Mouse (Mus musculus): ENCODE results near the gene Cep95.
"Not testable (repeated sequence)": the region's sequence is repeated elsewhere in the genome, so short reads cannot be mapped to it uniquely, and the experiment has no call there.

Cep95 gene

DNA sequence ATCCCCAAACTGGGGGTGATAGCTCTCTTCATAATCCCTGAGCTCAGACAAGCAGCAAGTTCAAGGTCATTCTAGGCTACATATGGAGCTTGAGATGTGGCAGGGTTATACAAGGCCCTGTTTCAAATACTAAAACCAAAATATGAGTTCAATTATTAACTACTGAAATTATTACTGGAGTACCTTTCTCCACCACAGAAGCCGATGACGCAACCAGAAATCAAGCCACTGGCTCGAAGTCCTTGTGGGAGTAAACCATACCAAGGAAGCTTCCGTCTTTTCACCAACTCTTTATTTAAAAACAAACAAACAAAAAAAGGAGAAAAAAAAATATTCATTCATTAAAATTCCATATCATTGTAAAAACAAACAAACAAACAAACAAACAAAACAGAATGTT is 12.1 kb upstream of the Cep95 start:
- no peak for DNase-seq (ENCODE audit: low spot score in 2 of 2)

- no peak for DNase-seq (ENCODE audit: low spot score in 2 of 2)
Observed at GRCm38 (mm10) chr11:106777395-106777794, 11.7 kb upstream of the Cep95 start.

DNA sequence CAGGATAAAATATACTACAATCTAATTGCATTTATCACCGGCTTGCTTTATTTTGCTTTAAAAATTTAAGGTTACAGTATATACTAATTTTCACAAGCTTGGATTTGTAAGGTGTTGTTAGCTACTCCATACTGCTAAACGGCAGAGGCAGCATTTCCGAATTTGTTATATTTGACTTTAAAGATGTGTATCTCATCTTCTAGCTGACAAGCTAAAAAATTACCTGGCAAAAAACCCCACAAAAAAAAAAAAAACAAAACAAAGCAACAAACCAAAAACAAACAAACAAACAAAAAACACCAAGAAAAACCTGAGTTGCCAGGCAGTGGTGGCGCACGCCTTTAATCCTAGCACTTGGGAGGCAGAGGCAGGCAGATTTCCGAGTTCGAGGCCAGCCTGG is 10.9 kb upstream of the Cep95 start:
- no peak for DNase-seq (ENCODE audit: low spot score in 2 of 2)

DNA sequence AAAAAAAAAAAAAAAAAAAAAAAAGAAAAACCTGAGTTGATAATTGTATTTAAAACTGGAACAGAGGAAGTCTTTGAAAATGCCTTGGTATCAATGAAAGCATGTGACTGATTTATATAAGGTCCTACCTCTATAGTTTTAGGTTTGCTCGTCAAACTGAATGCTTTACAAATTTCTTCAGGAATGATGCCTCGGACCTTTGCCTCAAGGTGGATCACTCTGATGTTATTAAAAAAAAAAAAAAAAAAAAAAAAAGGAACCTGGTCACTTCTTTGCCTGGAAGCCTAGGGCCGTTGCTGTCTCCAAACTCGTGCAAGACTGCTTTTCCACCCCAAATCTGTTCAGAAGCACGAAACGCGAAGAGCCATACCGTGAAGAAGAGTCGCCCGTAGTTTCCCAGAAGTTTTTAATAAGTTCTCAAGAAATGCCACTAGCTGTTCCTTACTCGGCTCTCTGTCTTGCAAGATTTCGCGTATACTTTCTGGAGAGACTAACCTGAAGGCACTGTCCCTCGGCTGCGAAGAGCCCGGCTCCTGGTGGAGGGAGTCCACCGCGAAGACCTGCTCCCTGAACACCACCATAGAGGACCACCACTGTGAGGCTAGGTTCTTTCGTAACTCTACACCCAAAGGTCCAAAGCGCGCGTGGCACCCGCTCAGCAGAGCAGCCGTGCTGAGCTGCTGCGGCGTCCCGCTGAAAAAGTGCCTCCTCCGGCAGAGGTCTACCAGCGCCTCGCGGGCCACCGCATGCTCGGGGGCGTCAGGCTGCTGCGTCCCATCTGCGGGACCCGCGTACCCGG is 10.3 kb upstream of the Cep95 start:
- DNase-seq (ENCODE audit: low spot score in 2 of 2) = no peak

GRCm38 (mm10) chr11:106779388-106780088 is 9.5 kb upstream of the Cep95 start, which contains the start of gene Polg2:
Gene Polg2 (minus strand): TSS chr11:106779537.
- DNase-seq (ENCODE audit: low spot score in 2 of 2) = peak; percentile 83 to 90

- DNase-seq (ENCODE audit: low spot score in 2 of 2) = no peak
Observed at GRCm38 (mm10) chr11:106780089-106780425, 9.0 kb upstream of the Cep95 start.

- DNase-seq (ENCODE audit: low spot score in 2 of 2) = no peak
Observed at GRCm38 (mm10) chr11:106780590-106781220, 8.3 kb upstream of the Cep95 start.

DNA sequence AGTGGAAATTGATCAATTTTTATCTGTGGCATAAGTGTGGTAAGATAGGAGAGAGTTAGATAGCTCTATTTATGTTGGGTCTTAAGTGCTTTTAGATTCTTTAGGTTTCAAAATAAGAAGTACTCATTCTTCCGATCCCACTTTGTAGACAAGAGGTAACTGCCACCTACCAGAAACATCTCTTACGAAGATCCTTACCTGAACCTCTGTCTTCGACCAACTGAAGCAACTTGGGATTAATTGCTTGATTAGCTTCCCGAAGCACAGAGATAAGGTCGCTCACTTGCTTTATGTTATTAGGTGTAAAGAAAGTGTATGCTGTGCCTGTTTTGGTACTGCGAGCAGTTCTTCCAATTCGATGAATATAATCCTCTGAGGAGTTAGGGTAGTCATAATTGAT is 6.8 kb upstream of the Cep95 start:
- not testable (repeated sequence) for DNase-seq (ENCODE audit: low spot score in 2 of 2)

- no peak for DNase-seq (ENCODE audit: low spot score in 2 of 2)
Observed at GRCm38 (mm10) chr11:106782841-106783764, 5.9 kb upstream of the Cep95 start.

GRCm38 (mm10) chr11:106784476-106784875 is 4.6 kb upstream of the Cep95 start:
- DNase-seq (ENCODE audit: low spot score in 2 of 2) = no peak

GRCm38 (mm10) chr11:106785043-106785442 is 4.0 kb upstream of the Cep95 start:
- DNase-seq (ENCODE audit: low spot score in 2 of 2) = no peak

- peak; percentile 66 to 91 for DNase-seq (ENCODE audit: low spot score in 2 of 2)
Observed at GRCm38 (mm10) chr11:106787131-106788025, 1.7 kb upstream of the Cep95 start.

DNA sequence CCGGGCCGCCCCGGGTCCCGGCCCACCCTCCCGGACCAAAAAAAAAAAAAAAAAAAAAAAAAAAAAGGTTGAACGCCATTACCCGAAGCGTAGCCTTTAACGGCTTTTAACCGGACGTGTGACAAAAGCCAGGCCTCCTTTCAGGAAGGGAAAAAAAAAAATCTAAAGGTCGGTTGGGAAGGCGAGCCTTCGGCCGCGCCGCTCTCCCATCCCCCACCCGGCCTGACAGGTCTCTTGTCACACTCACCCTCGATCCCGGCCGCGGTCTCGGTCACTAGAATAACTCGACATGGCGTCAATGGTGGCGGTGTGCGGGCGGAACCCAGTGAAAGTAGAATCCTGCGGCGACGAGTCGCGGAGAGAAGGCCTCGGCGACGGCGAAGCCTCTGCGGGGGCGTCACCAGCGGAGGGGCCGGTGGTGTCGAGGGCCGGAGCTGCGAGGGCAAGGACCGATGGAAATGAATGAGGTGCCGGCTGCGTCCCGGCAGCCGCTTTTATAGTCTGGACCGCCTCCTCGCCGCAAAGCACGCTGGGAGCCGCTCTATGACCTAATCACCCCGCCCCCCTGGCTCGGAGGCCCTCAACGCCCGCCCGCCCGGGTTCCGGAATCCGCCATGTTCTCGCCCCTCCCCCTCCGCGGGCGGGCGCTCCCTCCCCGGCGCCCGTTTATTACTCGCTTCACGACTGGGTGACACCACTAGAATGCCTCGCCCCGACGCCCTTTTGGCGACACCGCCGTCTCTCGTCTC is 852 bp upstream of the Cep95 start:
- DNase-seq (ENCODE audit: low spot score in 2 of 2) = peak; percentile 87 to 97

- DNase-seq (ENCODE audit: low spot score in 2 of 2) = no peak
Observed at GRCm38 (mm10) chr11:106789649-106790048, 597 bp downstream of the Cep95 start.

DNA sequence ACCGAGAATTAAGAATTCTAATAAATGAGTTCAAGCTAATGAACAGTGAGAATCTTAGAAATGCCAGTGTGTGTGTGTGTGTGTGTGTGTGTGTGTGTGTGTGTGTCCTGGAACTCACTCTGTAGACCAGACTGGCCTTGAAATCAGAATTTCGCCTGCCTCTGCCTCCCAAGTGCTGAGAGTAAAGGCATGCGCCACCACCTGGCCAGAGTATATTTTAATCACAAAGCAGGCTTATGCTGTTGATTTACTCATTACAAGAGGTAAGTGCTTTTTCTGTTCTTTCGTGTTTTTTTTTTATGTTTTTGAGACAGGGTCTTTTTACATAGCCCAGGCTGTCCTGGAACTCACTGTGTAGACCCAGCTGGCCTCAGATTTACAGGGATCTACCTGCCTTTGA is 4.8 kb downstream of the Cep95 start:
- DNase-seq (ENCODE audit: low spot score in 2 of 2) = no peak

GRCm38 (mm10) chr11:106795679-106796078 is 6.6 kb downstream of the Cep95 start:
- DNase-seq (ENCODE audit: low spot score in 2 of 2) = no peak

DNA sequence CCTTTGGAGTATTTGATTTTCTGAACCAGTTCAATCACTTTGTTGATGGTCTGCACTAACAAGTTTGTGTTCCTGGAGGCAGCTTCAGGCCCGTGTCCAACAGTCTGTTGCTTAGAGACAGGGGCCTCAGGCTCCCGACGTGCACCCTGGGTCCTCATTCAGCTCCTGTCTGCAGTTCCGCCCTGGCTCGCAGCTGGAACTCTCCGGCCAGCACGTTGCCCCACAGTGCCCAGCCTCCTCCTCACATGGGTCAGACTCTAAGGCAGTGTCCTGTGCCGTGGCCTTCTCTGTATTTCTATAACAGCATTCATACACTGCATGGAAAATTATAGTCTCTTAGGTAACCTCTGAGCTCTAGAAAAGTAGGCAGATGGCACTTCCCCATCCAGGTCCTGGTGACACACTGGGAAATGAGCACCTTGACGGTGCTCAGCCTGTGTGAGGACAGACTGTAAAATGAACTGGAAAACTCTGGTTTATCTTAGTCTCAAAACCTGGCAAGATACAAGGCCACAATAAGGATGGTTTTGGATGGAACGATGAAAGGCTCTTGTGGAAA is 13.1 kb downstream of the Cep95 start:
- no peak for DNase-seq (ENCODE audit: low spot score in 2 of 2)

- DNase-seq (ENCODE audit: low spot score in 2 of 2) = not testable (repeated sequence)
Observed at GRCm38 (mm10) chr11:106807442-106807841, 18.4 kb downstream of the Cep95 start.

- DNase-seq (ENCODE audit: low spot score in 2 of 2) = no peak
Observed at GRCm38 (mm10) chr11:106812410-106813136, 23.5 kb downstream of the Cep95 start.

Measured in left cerebral cortex, adult 9 months (tissue).